Mouse (Mus musculus): Measurements from ENCODE around the gene Zfp36l3.

DNA sequence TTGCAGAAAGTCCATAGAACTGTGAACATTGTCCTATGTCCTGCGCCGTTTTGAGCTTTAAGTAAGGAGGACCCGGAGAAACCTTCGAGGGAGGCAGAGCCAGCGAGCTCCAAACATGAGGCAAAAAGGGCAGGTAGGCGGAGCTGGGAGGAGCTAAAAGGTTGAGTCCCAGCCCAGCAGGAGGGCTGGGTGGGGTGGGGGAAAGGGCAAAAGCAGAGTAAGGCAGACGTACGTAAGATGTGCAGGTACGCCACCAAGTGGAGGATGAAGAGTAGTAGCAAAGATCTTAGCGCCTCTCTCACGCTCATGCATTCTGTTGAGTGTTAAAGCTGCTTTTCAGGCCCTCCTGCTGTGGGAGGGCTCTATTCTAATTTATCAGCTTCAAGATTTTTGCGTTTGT, at the start of gene Zfp36l3:
- TF ChIP-seq CTCF (IDR thresholded peaks at IDR 0.05; ENCODE audit: control insufficient read depth, insufficient read depth, insufficient read length) (no peak), MAX (IDR thresholded peaks at IDR 0.05) (no peak)
